Mouse (Mus musculus) hindbrain, embryonic 11.5 days (tissue): ENCODE data around the gene Brpf3. TPM values are rescaled to one million over a fixed set of nuclear protein-coding genes. Genes with fewer than 3 reads are reported as not detected.
A peak's percentile ranks its signal among the peaks of the same experiment; 100 is the strongest.

Source experiments
- ATAC-seq: fragments of 200-750 bp; cut with Nextera tagmentation; 2 replicates; pipeline ENCODE4 v1.8.0; 2017; ENCODE audit warnings: mild to moderate bottlenecking, moderate TSS enrichment, moderate library complexity; ENCODE audit not compliant: low FRiP score
- DNase-seq: peaks from one replicate; pipeline ENCODE4 v3.0.0-alpha.2; 2015; ENCODE audit warnings: low spot score
- H3K27ac ChIP-seq: fragments of 300-500 bp; sonication (generic); 2 replicates; pipeline ENCODE4 v1.5.1; 2014; ENCODE audit warnings: mild to moderate bottlenecking, low read depth, low read length
- H3K27me3 ChIP-seq: fragments of 300-500 bp; sonication (generic); 2 replicates; pipeline ENCODE4 v1.6.1; 2014; ENCODE audit warnings: mild to moderate bottlenecking, low read length, moderate library complexity, mixed read lengths; ENCODE audit not compliant: control insufficient read depth, insufficient read depth
- H3K36me3 ChIP-seq: fragments of 300-500 bp; sonication (generic); 2 replicates; pipeline ENCODE4 v1.6.1; 2014; ENCODE audit warnings: mild to moderate bottlenecking, low read length, moderate library complexity, mixed read lengths; ENCODE audit not compliant: control insufficient read depth, insufficient read depth
- H3K4me1 ChIP-seq: fragments of 300-500 bp; sonication (generic); replicated peaks from 2 replicates; pipeline ENCODE4 v1.6.1; 2014; ENCODE audit warnings: low read length, mixed read lengths; ENCODE audit not compliant: control insufficient read depth, insufficient read depth
- H3K4me2 ChIP-seq: fragments of 300-500 bp; sonication (generic); replicated peaks from 2 replicates; pipeline ENCODE4 v1.6.1; 2014; ENCODE audit warnings: mild to moderate bottlenecking, low read depth, low read length
- H3K4me3 ChIP-seq: fragments of 300-500 bp; sonication (generic); 2 replicates; pipeline ENCODE4 v1.5.1; 2014; ENCODE audit warnings: low read depth, low read length
- H3K9ac ChIP-seq: fragments of 300-500 bp; sonication (generic); 2 replicates; pipeline ENCODE4 v1.6.1; 2014; ENCODE audit warnings: low read depth, low read length
- H3K9me3 ChIP-seq: fragments of 300-500 bp; sonication (generic); 2 replicates; pipeline ENCODE4 v1.6.1; 2016; ENCODE audit warnings: low read length; ENCODE audit not compliant: control insufficient read depth
- WGBS: fragments of 180-500 bp; shearing (Covaris S2); extraction: QIAGEN DNeasy Blood & Tissue Kit; methylation state at CpG from one replicate; pipeline ENCODE4 v1.1.7; 2014; 5-methylcytosine and 5-hydroxymethylcytosine counted together
- polyA plus RNA-seq: library from polyadenylated mRNA; unstranded; fragments of >200 nt; fragmentation: Nextera tagmentation; extraction: Ambion mirVana; gene quantifications from 2 replicates; pipeline ENCODE4 v1.2.1, GENCODE M21; 2014

Gene Brpf3
- polyA plus RNA-seq, 1 experiment from 2014 or later, result 9.8 TPM

DNA sequence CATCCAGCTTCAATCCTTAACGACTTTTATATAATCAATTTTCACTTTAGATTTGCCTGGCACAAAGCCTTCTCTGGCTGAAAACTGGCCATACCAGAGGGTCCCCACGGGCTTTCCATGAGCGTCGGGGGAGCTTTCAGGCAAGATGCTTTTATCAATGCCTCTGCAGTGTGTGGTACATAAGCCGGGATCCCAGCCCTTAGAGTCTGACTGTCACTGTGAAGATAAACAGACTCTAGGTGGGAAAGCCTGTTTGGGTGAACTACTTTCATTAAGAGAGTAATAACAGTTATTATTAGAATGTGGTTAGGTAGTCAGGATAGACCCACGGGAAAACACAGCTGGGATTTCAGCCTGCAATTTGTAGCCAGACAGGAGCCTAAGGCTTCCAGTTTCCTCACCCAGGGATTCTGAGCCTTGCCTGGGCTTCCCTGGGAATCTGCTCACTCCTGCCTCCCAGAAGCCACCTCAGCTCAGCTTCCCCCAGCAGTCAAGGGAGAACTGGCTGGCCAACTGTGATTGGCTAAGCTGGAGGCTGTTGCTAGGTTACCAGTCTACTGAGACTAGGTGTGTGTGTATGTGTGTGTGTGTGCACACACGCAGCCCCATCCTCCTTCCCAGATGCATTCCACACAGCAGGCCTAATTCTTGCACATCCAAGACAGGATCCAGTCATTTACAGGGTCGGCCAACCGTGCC lies 68.7 kb downstream of the Brpf3 start:
- ATAC-seq, result peak; percentile 82
- H3K4me2 ChIP-seq, result no peak overlapping the region
- H3K4me1 ChIP-seq, result no peaks in the 10 kb centered on the region
- DNase-seq, result peak; percentile 57
- no peaks in the 10 kb centered on the region for H3K36me3 ChIP-seq
- WGBS, result 69% methylated on average over 9 of the region's 9 CpGs
- H3K27me3 ChIP-seq, result no peaks in the 10 kb centered on the region
- no peak overlapping the region for H3K9ac ChIP-seq
- H3K9me3 ChIP-seq, result no peaks in the 10 kb centered on the region
- peak overlapping the region; percentile 27 for H3K27ac ChIP-seq
- no peak overlapping the region for H3K4me3 ChIP-seq

DNA sequence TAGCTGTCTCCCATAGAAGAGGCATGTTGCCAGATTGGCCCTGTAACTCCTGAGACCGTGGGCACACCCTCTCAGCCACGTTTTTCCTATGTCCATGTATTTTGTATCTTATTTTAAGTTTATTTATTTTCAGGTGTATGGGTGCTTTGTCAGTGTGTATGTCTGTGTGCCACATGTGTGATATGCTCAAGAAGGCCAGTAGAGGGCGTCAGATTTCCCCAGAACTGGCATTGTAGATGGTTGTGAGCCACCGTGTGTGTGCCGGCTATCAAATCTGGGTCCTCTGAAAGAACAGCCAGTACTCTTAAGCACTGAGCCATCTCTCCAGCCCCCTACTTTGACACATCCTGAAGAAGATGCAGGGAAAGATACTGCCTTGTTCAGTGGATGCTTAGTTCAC lies 69.5 kb downstream of the Brpf3 start:
- no peak overlapping the region for H3K4me3 ChIP-seq
- WGBS, result 72% methylated on average over 5 of the region's 5 CpGs
- peak overlapping the region; percentile 27; the same call in 1 of the 2 replicates for H3K27ac ChIP-seq
- no peaks in the 10 kb centered on the region for H3K9me3 ChIP-seq
- H3K4me1 ChIP-seq, result no peaks in the 10 kb centered on the region
- H3K27me3 ChIP-seq, result no peaks in the 10 kb centered on the region
- DNase-seq, result no peak
- H3K36me3 ChIP-seq, result no peaks in the 10 kb centered on the region
- H3K9ac ChIP-seq, result no peak overlapping the region
- H3K4me2 ChIP-seq, result no peak overlapping the region
- ATAC-seq, result no peak

DNA sequence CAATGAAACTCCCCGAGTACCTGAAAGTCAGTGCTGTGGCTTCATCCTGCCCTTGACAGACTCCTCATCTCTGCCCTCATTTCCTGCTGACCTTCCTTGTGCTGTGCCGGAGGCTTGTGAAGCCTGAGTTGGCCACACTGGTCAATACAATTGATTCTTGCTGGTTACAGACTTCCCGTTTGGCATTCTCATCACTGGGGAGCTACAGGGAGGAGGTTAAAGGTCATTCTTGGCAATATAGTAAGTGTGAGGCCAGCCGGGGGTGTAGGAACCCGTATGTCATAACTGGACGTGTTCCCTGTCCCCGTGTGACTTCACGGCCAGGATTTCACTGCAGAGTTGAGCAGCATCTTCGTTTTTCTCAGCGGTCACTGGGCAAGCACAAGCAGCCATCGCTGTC lies 70.9 kb downstream of the Brpf3 start:
- Histone ChIP-seq H3K4me3 (no peak overlapping the region), H3K27me3 (no peaks in the 10 kb centered on the region), H3K9me3 (no peaks in the 10 kb centered on the region), H3K4me1 (no peaks in the 10 kb centered on the region), H3K4me2 (no peak overlapping the region), H3K36me3 (no peaks in the 10 kb centered on the region), H3K27ac (no peak overlapping the region; the same call in 1 of the 2 replicates), H3K9ac (no peak overlapping the region)
- no peak for DNase-seq
- WGBS, result 76% methylated on average over 11 of the region's 11 CpGs
- ATAC-seq, result no peak

DNA sequence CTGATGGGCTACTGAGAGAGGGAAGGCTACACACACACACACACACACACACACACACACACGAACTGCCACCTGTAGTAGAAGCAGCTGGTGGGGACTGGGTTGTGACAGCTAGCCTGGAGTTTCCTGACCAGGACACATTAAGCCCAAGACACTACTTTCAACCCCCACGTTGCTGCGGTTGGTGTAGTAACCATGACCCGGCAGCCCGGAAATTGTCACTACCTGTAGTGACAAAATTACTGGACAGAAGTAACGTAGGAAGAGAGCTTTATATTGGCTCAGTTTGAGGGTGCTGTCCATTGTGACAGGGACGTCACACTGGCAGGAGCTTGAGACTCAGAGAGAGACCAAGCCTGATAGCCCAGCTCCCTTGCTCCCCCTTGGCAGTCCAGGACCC lies 71.4 kb downstream of the Brpf3 start:
- 86% methylated on average over 7 of the region's 7 CpGs for WGBS
- Histone ChIP-seq H3K9me3 (no peaks in the 10 kb centered on the region), H3K27me3 (no peaks in the 10 kb centered on the region), H3K4me3 (no peak overlapping the region), H3K27ac (no peak overlapping the region), H3K4me1 (no peaks in the 10 kb centered on the region), H3K4me2 (no peak overlapping the region), H3K9ac (no peak overlapping the region), H3K36me3 (no peaks in the 10 kb centered on the region)
- ATAC-seq (no peak), DNase-seq (no peak)

DNA sequence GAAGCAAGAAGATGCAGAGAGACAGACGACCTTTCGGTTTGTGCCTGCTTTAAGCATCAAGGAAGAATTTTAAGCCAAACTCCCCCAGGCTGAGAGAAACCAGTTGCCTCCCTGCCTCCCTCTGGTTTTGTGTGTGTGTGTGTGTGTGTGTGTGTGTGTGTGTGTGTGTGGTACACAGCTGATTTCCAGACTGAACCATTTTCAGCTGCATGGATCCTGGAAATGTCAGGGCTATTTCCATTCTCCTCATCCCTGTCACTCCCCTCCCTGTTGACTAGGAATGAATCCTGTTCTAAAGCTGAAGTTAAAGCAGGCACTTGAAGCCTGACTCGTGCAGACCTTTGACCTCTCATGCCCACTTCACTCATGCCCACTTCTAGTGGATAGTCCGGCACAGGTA lies 73.3 kb downstream of the Brpf3 start:
- H3K36me3 ChIP-seq, result no peaks in the 10 kb centered on the region
- no peak overlapping the region for H3K9ac ChIP-seq
- no peaks in the 10 kb centered on the region for H3K4me1 ChIP-seq
- no peaks in the 10 kb centered on the region for H3K27me3 ChIP-seq
- no peak for DNase-seq
- 94% methylated on average over 4 of the region's 4 CpGs for WGBS
- H3K9me3 ChIP-seq, result no peaks in the 10 kb centered on the region
- no peak for ATAC-seq
- H3K4me2 ChIP-seq, result no peak overlapping the region
- H3K4me3 ChIP-seq, result no peak overlapping the region
- no peak overlapping the region for H3K27ac ChIP-seq

DNA sequence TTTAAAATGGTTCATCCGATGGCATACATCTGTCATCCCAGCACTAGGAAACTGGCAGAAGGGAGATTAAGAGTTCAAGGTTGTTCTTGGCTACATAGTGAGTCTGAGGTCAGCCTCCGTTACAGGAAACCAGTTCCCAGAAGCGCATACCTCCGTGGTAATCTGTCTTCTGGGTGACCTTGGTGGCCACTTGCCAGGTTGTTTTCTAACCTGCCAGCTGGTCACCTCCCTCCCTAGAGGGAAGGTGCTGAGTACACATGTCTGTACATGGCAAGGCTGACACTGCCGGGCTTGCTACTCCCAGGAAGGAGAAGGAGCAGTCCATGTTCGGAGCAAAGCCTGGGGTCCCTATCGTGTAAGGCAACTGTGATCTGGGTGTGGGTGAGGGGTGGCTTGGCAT lies 73.9 kb downstream of the Brpf3 start:
- no peak overlapping the region for H3K27ac ChIP-seq
- no peaks in the 10 kb centered on the region for H3K4me1 ChIP-seq
- no peak for DNase-seq
- no peaks in the 10 kb centered on the region for H3K36me3 ChIP-seq
- ATAC-seq, result no peak
- no peak overlapping the region for H3K4me3 ChIP-seq
- H3K9me3 ChIP-seq, result no peaks in the 10 kb centered on the region
- H3K9ac ChIP-seq, result no peak overlapping the region
- no peak overlapping the region for H3K4me2 ChIP-seq
- no peaks in the 10 kb centered on the region for H3K27me3 ChIP-seq
- WGBS, result 79% methylated on average over 7 of the region's 7 CpGs

DNA sequence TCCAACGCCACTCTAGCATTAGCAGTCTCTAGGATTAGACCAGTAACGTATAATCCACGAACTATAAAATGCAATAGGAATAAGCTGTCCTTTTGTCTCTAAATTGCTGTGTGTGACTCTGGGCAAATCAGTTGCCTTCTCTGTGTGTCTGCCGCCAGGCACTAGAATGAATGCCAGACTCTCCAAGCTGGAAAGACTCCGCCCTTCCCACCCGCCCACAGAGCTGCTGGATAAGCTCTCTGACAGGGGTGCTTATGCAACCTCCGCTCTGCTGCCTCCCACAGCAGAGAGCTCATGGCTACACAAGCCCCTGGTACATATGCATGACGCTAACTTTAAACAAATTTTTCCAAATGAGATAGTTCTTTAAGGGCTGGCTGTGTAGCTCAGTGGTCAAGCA lies 74.4 kb downstream of the Brpf3 start:
- no peak for ATAC-seq

DNA sequence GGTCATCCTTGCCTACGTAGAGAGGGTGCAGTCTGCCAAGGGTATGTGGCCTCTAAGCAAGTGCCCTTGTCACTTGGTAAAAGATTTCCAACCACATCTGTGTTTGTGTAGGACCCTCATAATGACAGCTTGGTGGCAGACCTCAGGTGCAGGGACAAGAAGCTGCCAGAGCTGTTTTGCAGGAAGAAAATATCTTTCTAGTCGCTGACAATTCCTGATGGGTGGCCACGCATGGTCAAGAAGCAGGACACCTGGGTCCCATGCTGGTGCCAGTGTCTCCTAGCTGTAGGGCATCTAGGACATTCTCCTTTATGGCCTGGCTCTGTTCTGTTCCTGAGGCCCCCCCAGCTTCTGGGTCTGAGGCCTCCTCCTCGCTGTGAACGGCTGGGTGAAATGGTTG lies 75.4 kb downstream of the Brpf3 start:
- 79% methylated on average over 5 of the region's 5 CpGs for WGBS
- Histone ChIP-seq H3K9me3 (no peaks in the 10 kb centered on the region), H3K27ac (no peak overlapping the region), H3K36me3 (no peaks in the 10 kb centered on the region), H3K4me3 (no peak overlapping the region), H3K4me2 (no peak overlapping the region), H3K27me3 (peaks cover 4% of the 10 kb centered on the region; the same call in 1 of the 2 replicates), H3K4me1 (no peaks in the 10 kb centered on the region), H3K9ac (no peak overlapping the region)
- ATAC-seq (no peak), DNase-seq (no peak)

More for the DNA sequence above, 74.4 kb downstream of the Brpf3 start:
- WGBS, result 54% methylated on average over 8 of the region's 8 CpGs
- Histone ChIP-seq H3K4me3 (no peak overlapping the region), H3K9ac (no peak overlapping the region), H3K4me1 (no peaks in the 10 kb centered on the region), H3K27me3 (no peaks in the 10 kb centered on the region; the same call in 1 of the 2 replicates), H3K27ac (no peak overlapping the region), H3K9me3 (no peaks in the 10 kb centered on the region), H3K36me3 (no peaks in the 10 kb centered on the region), H3K4me2 (no peak overlapping the region)
- DNase-seq, result no peak

DNA sequence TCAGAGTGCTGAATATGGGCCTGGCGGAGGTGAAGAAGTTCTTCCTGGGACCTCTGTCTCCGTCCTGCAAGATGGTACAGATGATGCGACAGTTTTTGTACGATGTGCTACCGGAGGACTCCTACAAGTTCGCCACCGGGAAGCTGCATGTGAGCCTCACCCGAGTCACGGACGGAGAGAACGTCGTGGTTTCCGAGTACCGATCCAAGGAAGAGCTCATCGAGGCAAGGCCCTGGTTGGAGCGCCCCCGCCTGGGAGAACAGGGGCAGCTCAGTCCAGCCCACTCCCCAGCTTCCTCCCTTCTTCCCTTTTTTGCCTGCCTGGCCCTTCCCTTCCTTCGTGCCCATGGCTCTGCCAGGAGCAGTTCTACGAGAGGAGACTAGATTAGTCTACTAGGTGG lies 75.9 kb downstream of the Brpf3 start:
- Histone ChIP-seq H3K9me3 (no peaks in the 10 kb centered on the region), H3K36me3 (no peaks in the 10 kb centered on the region), H3K9ac (no peak overlapping the region), H3K4me2 (0 out of 2 replicates have a peak overlapping the region, but pooled peaks have one; percentile 23), H3K4me3 (no peak overlapping the region), H3K4me1 (no peaks in the 10 kb centered on the region), H3K27me3 (peaks cover 4% of the 10 kb centered on the region; the same call in 1 of the 2 replicates), H3K27ac (no peak overlapping the region)
- DNase-seq (peak; percentile 71), ATAC-seq (no peak)
- 18% methylated on average over 19 of the region's 19 CpGs for WGBS
